Mouse (Mus musculus): ENCODE data around the gene Fam90a1b.
"Not testable (repeated sequence)": the region's sequence is repeated elsewhere in the genome, so short reads cannot be mapped to it uniquely, and the experiment has no call there.

Gene Fam90a1b

GRCm38 (mm10) chrX:94366670-94367241 is at the start of gene Fam90a1b, which contains the start of gene Apoo:
Gene Fam90a1b (minus strand): TSS chrX:94366777.
Gene Apoo (plus strand): TSS chrX:94367117.
- H3K36me3 ChIP-seq (ENCODE audit: control insufficient read depth, insufficient read depth, low read length, poor library complexity, severe bottlenecking): no peaks in the 10 kb centered on the region
- no peaks in the 10 kb centered on the region for H3K27me3 ChIP-seq (ENCODE audit: control insufficient read depth, insufficient read depth, low read length, poor library complexity, severe bottlenecking)
- peak; percentile 97 for DNase-seq (ENCODE audit: low read depth, low spot score)

GRCm38 (mm10) chrX:94408975-94409374 is 42.4 kb upstream of the Fam90a1b start:
- no peaks in the 10 kb centered on the region for H3K36me3 ChIP-seq (ENCODE audit: control insufficient read depth, insufficient read depth, low read length, poor library complexity, severe bottlenecking)
- H3K27me3 ChIP-seq (ENCODE audit: control insufficient read depth, insufficient read depth, low read length, poor library complexity, severe bottlenecking): no peaks in the 10 kb centered on the region
- DNase-seq (ENCODE audit: low read depth, low spot score): no peak

- DNase-seq (ENCODE audit: low read depth, low spot score): no peak
- Histone ChIP-seq H3K27me3 (ENCODE audit: control insufficient read depth, insufficient read depth, low read length, poor library complexity, severe bottlenecking) (no peaks in the 10 kb centered on the region), H3K36me3 (ENCODE audit: control insufficient read depth, insufficient read depth, low read length, poor library complexity, severe bottlenecking) (no peaks in the 10 kb centered on the region)
Observed at GRCm38 (mm10) chrX:94378734-94379133, 12.2 kb upstream of the Fam90a1b start.

GRCm38 (mm10) chrX:94367248-94367647 is 671 bp upstream of the Fam90a1b start:
- H3K27me3 ChIP-seq (ENCODE audit: control insufficient read depth, insufficient read depth, low read length, poor library complexity, severe bottlenecking): no peaks in the 10 kb centered on the region
- DNase-seq (ENCODE audit: low read depth, low spot score): peak; percentile 38

GRCm38 (mm10) chrX:94366029-94366428 is 548 bp downstream of the Fam90a1b start:
- H3K27me3 ChIP-seq (ENCODE audit: control insufficient read depth, insufficient read depth, low read length, poor library complexity, severe bottlenecking): no peaks in the 10 kb centered on the region
- no peaks in the 10 kb centered on the region for H3K36me3 ChIP-seq (ENCODE audit: control insufficient read depth, insufficient read depth, low read length, poor library complexity, severe bottlenecking)
- peak; percentile 27 for DNase-seq (ENCODE audit: low read depth, low spot score)

More at GRCm38 (mm10) chrX:94367248-94367647, 671 bp upstream of the Fam90a1b start:
- H3K36me3 ChIP-seq (ENCODE audit: control insufficient read depth, insufficient read depth, low read length, poor library complexity, severe bottlenecking): no peaks in the 10 kb centered on the region

GRCm38 (mm10) chrX:94365381-94365925 is 1.1 kb downstream of the Fam90a1b start:
- no peaks in the 10 kb centered on the region for H3K36me3 ChIP-seq (ENCODE audit: control insufficient read depth, insufficient read depth, low read length, poor library complexity, severe bottlenecking)
- H3K27me3 ChIP-seq (ENCODE audit: control insufficient read depth, insufficient read depth, low read length, poor library complexity, severe bottlenecking): no peaks in the 10 kb centered on the region
- peak; percentile 20 for DNase-seq (ENCODE audit: low read depth, low spot score)

GRCm38 (mm10) chrX:94343638-94344037 is 22.9 kb downstream of the Fam90a1b start:
- not testable (repeated sequence) for H3K27me3 ChIP-seq (ENCODE audit: control insufficient read depth, insufficient read depth, low read length, poor library complexity, severe bottlenecking); DNase-seq (ENCODE audit: low read depth, low spot score); H3K36me3 ChIP-seq (ENCODE audit: control insufficient read depth, insufficient read depth, low read length, poor library complexity, severe bottlenecking)

GRCm38 (mm10) chrX:94321036-94321902 is 45.3 kb downstream of the Fam90a1b start:
- Histone ChIP-seq H3K27me3 (ENCODE audit: control insufficient read depth, insufficient read depth, low read length, poor library complexity, severe bottlenecking) (no peaks in the 10 kb centered on the region), H3K36me3 (ENCODE audit: control insufficient read depth, insufficient read depth, low read length, poor library complexity, severe bottlenecking) (no peaks in the 10 kb centered on the region)
- no peak for DNase-seq (ENCODE audit: low read depth, low spot score)

Data from splenic B cell, adult 2 months (primary cell).